Mouse (Mus musculus) liver, embryonic 13.5 days (tissue): ENCODE results near the gene Msi1. TPM values are rescaled to one million over a fixed set of nuclear protein-coding genes. Genes with fewer than 3 reads are reported as not detected.

ENCODE experiments used
- ATAC-seq: fragments of 200-750 bp; cut with Nextera tagmentation; 2 replicates; pipeline ENCODE4 v1.8.0; 2017; ENCODE audit warnings: low read depth, mild to moderate bottlenecking, moderate number of reproducible peaks, moderate library complexity
- DNase-seq: peaks from one replicate; pipeline ENCODE4 v3.0.0; 2022
- H3K27ac ChIP-seq: fragments of 300-500 bp; sonication (generic); 2 replicates; pipeline ENCODE4 v1.5.1; 2015; ENCODE audit warnings: moderate library complexity, mild to moderate bottlenecking, inconsistent platforms
- H3K27me3 ChIP-seq: fragments of 300-500 bp; sonication (generic); 2 replicates; pipeline ENCODE4 v1.6.1; 2015; ENCODE audit warnings: mild to moderate bottlenecking, inconsistent platforms
- H3K36me3 ChIP-seq: fragments of 300-500 bp; sonication (generic); 2 replicates; pipeline ENCODE4 v1.6.1; 2015; ENCODE audit warnings: mild to moderate bottlenecking, inconsistent platforms
- H3K4me1 ChIP-seq: fragments of 300-500 bp; sonication (generic); replicated peaks from 2 replicates; pipeline ENCODE4 v1.6.1; 2015; ENCODE audit warnings: inconsistent platforms
- H3K4me2 ChIP-seq: fragments of 300-500 bp; sonication (generic); 2 replicates; pipeline ENCODE4 v1.6.1; 2015; ENCODE audit warnings: inconsistent platforms, mild to moderate bottlenecking, moderate library complexity
- H3K4me3 ChIP-seq: fragments of 300-500 bp; sonication (generic); replicated peaks from 2 replicates; pipeline ENCODE4 v1.5.1; 2015; ENCODE audit warnings: mild to moderate bottlenecking, inconsistent platforms
- H3K9ac ChIP-seq: fragments of 300-500 bp; sonication (generic); 2 replicates; pipeline ENCODE4 v1.6.1; 2015; ENCODE audit warnings: mild to moderate bottlenecking, inconsistent platforms
- H3K9me3 ChIP-seq: fragments of 300-500 bp; sonication (generic); replicated peaks from 2 replicates; pipeline ENCODE4 v1.6.1; 2016; ENCODE audit warnings: inconsistent platforms
- WGBS: fragments of 180-500 bp; shearing (Covaris S2); methylation state at CpG from one replicate; pipeline ENCODE4 v1.1.7; 2015; ENCODE audit not compliant: insufficient replicate concordance; 5-methylcytosine and 5-hydroxymethylcytosine counted together
- polyA plus RNA-seq: library from polyadenylated mRNA; unstranded; fragments of >200 nt; fragmentation: Nextera tagmentation; extraction: Ambion mirVana; gene quantifications from 2 replicates; pipeline ENCODE4 v1.2.1, GENCODE M21; 2015

Gene Msi1
- polyA plus RNA-seq, 1 experiment from 2014 or later = 0.83 TPM

- H3K9ac ChIP-seq = no peak overlapping the region
- peaks cover 18% of the 10 kb centered on the region; the same call in 1 of the 2 replicates for H3K27me3 ChIP-seq
- H3K36me3 ChIP-seq = no peaks in the 10 kb centered on the region
- ATAC-seq (no peak), DNase-seq (no peak)
- no peak overlapping the region for H3K27ac ChIP-seq
- H3K4me1 ChIP-seq = peaks cover 20% of the 10 kb centered on the region
- H3K9me3 ChIP-seq = no peaks in the 10 kb centered on the region
- 47% methylated on average over 22 of the region's 22 CpGs for WGBS
- H3K4me3 ChIP-seq = peak overlapping the region; percentile 8; the same call in 1 of the 2 replicates
- 0 out of 2 replicates have a peak overlapping the region, but pooled peaks have one; percentile 12 for H3K4me2 ChIP-seq
Observed at GRCm38 (mm10) chr5:115474174-115474828, 44.9 kb downstream of the Msi1 start.

- 15% methylated on average over 22 of the region's 22 CpGs for WGBS
- H3K9me3 ChIP-seq = no peaks in the 10 kb centered on the region
- H3K4me1 ChIP-seq = peaks cover 26% of the 10 kb centered on the region
- no peak for DNase-seq
- H3K36me3 ChIP-seq = no peaks in the 10 kb centered on the region
- peak overlapping the region; percentile 59 for H3K4me2 ChIP-seq
- peak; percentile 67 for ATAC-seq
- peak overlapping the region; percentile 43; the same call in 1 of the 2 replicates for H3K9ac ChIP-seq
- H3K4me3 ChIP-seq = peak overlapping the region; percentile 41
- H3K27ac ChIP-seq = no peak overlapping the region
- peaks cover 17% of the 10 kb centered on the region; the same call in 1 of the 2 replicates for H3K27me3 ChIP-seq
Observed at GRCm38 (mm10) chr5:115475337-115476106, 46.1 kb downstream of the Msi1 start.

DNA sequence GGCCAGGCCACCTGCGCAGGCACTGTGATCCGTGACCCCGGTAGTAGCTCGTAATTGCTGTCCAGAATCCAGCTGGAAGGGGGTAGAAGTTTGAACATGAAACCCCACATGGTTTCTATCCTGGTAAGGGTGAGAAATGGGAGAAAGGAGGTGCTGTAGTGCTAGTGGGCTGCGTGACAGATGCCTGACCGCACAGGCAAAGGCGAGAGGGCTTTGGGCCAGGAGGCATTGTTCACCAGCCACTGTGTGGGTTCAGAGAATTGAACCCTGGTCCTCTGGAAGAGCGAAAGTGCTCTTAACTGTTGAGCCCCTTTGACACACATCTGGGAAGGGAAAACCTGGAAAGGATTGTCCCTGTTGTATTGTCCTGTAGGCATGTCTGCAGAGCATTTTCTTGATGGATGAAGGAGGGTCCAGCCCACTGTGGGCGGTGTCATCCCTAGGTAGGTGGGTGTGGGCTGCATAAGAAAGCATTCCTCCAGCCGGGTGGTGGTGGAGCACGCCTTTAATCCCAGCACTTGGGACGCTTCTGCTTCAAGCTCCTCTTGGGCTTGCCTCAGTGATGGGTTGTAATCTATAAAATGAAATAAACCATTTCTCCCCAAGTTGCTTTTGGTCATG lies 46.8 kb downstream of the Msi1 start:
- no peaks in the 10 kb centered on the region for H3K36me3 ChIP-seq
- peaks cover 22% of the 10 kb centered on the region for H3K4me1 ChIP-seq
- peak; percentile 21; the same call in 1 of the 2 replicates for ATAC-seq
- peaks cover 14% of the 10 kb centered on the region; the same call in 1 of the 2 replicates for H3K27me3 ChIP-seq
- H3K4me2 ChIP-seq = peak overlapping the region; percentile 59
- DNase-seq = no peak
- H3K4me3 ChIP-seq = peak overlapping the region; percentile 41
- H3K27ac ChIP-seq = no peak overlapping the region
- peak overlapping the region; percentile 43; the same call in 1 of the 2 replicates for H3K9ac ChIP-seq
- H3K9me3 ChIP-seq = no peaks in the 10 kb centered on the region
- 37% methylated on average over 12 of the region's 12 CpGs for WGBS

- Histone ChIP-seq H3K27ac (no peak overlapping the region), H3K4me3 (no peak overlapping the region), H3K4me1 (peaks cover 33% of the 10 kb centered on the region), H3K36me3 (no peaks in the 10 kb centered on the region), H3K9me3 (no peaks in the 10 kb centered on the region), H3K27me3 (0 out of 2 replicates have a peak, but pooled peaks cover 7% of the 10 kb centered on the region), H3K9ac (no peak overlapping the region), H3K4me2 (peak overlapping the region; percentile 58)
- 66% methylated on average over 15 of the region's 15 CpGs for WGBS
- DNase-seq = no peak
- no peak for ATAC-seq
Observed at GRCm38 (mm10) chr5:115479561-115479960, 50.2 kb downstream of the Msi1 start.

DNA sequence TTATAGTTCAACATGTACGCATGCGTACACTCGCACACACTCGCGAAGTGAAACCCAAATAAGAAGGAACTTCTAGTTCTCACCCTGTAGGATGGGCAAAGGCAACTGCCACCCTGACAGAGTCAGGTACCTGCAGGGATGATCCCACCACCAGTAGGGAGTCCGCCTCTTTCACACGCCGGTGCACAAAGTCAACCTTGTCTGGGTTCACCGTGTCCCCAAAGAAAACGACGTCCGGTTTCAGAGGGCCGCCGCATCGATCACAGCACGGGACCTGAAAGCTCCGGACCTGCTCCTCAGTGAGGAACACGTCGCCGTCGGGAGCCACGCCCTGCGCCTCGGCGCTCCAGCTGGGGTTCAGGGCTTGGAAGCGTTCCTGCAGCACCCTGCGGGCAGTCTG lies 50.7 kb downstream of the Msi1 start:
- 34% methylated on average over 27 of the region's 27 CpGs for WGBS
- Histone ChIP-seq H3K36me3 (no peaks in the 10 kb centered on the region), H3K27ac (no peak overlapping the region), H3K9me3 (no peaks in the 10 kb centered on the region), H3K4me3 (peak overlapping the region; percentile 36), H3K4me1 (peaks cover 38% of the 10 kb centered on the region), H3K4me2 (peak overlapping the region; percentile 58), H3K9ac (peak overlapping the region; percentile 39; the same call in 1 of the 2 replicates), H3K27me3 (0 out of 2 replicates have a peak, but pooled peaks cover 1% of the 10 kb centered on the region)
- no peak for DNase-seq
- no peak for ATAC-seq

DNA sequence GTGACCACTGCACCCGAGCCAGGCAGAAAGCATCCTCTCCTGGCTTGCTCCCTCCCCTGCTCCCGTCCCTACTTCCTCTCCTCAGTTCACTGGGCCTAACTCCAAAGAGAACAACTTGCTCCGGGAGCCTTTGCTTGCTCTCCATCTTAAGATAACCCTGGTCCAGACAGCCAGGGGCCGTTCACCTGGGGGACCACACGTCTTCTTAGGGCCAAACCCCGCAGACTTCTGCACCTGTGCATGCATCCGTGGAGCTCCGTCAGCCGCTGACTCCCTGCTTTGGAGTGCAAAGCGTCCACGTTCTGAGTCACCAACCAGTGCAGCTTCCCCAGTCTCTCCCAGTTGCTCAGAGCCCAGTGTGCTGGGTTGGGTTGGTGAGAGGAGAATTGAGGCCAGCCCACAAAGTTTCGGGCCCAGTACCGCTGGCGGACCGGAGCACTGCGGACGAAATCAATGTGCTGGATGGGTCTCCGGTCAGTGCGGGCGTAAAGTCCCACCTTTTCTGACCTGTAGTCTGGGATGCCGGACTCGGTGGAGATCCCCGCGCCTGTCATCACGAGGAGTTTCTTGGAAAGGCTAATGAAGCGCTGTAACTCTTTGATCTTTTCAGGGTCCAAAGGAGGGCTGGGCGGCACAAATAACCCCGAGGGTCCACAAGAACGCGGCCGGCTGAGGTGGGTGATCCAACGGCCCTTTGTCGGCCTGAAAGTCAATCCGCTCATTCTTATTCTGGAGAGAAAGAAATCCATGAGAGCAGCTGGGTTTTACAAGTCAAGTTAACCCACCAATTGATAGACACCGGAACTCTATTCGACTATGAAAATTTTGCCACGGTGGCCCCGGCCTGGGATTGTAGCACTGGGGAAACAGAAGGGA lies 53.2 kb downstream of the Msi1 start:
- H3K36me3 ChIP-seq = no peaks in the 10 kb centered on the region
- H3K27ac ChIP-seq = no peak overlapping the region
- no peak for ATAC-seq
- no peak overlapping the region for H3K4me2 ChIP-seq
- no peaks in the 10 kb centered on the region for H3K9me3 ChIP-seq
- H3K4me1 ChIP-seq = peaks cover 28% of the 10 kb centered on the region
- no peak overlapping the region for H3K9ac ChIP-seq
- WGBS = 72% methylated on average over 38 of the region's 38 CpGs
- H3K27me3 ChIP-seq = no peaks in the 10 kb centered on the region
- no peak for DNase-seq
- H3K4me3 ChIP-seq = no peak overlapping the region

DNA sequence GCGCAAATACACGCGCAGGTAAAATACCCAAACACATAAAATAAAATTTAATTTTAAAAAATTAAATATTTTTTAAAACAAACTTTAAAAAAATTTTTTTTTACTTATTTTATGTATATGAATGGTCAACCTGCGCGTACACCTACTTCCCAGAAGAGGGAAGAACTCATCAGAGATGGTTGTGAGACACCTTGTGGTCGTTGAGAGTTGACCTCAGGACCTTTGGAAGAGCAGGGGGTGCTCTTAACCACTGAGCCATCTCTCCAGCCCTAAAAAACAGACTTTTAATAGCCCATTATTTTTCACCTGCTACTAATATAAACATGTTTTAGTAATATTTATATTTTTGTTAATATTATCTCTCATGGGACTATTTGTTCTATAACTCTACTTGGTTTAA lies 54.0 kb downstream of the Msi1 start:
- Histone ChIP-seq H3K9ac (no peak overlapping the region), H3K4me1 (peaks cover 30% of the 10 kb centered on the region)
- no peak for DNase-seq

DNA sequence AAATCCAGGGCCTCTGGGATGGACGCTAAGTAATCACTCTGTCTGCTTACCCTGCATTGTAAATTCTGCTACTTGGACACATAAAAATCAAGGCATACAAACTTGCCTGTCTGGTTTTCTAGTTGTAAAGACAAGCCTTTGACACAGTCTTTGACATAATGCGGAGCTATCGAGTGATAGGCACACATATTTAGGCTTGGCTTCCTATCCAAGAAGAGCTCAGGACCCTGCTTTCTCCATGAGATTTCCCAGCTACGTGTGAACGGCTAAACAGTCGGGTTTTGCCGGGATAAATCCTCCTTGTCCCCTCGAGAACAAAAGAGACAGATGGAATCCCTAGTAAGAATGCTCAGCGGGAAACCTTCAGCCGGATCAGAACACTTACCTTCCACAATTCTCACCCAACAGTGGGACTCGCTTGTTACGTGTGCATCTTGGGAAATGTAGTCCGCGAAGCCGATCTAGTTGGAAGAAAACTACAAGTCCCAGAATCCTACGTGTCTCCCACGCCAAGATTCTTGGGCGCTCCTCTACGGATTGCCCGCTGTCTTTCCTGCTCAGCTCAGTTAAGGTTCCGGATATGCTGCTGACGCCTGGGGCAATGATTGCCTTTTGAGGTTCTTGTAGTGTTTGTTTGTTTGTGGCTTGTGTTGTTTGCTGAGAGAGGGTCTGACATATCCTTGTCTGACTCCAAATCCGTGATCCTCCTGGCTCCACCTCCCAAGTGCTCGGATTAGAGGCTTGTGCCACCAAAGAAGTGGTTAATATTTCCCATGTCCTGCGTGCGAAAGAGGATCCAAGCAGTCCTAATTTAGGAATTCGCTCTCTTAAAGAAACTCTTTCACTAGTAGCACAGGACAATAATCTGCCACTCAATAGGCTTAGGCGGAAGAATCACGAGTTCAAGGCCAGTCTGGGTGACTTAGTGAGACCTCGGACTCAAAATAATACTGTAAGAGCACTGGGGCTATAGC lies 54.8 kb downstream of the Msi1 start, which contains the start of gene Sirt4:
Gene Sirt4, minus strand, starts transcription at position 779 of the 974 bp plus-strand sequence.
- ATAC-seq = peak; percentile 86
- WGBS = 7% methylated on average over 30 of the region's 30 CpGs
- H3K4me3 ChIP-seq = peak within 1 kb of the TSS; percentile 61

More for the DNA sequence above, 54.0 kb downstream of the Msi1 start:
- Histone ChIP-seq H3K4me3 (no peak overlapping the region), H3K36me3 (no peaks in the 10 kb centered on the region), H3K9me3 (no peaks in the 10 kb centered on the region), H3K4me2 (no peak overlapping the region), H3K27me3 (no peaks in the 10 kb centered on the region), H3K27ac (no peak overlapping the region)
- 51% methylated on average over 6 of the region's 6 CpGs for WGBS
- no peak for ATAC-seq

DNA sequence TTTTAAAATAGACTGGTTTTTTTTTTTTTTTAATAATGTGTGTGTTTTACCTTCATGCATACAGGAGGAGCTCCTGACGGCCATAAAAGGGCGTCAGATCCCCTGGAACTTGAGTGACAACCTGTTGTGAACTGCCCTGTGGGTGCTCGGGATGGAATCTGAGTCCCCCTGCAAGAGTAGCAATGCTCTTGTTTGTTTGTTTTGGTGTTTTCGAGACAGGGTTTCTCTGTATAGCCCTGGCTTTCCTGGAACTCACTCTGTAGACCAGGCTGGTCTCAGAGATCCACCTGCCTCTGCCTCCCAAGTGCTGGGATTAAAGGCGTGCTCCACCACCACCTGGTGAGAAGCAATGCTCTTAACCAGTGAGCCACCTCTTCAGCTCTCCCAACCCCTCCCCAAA lies 55.6 kb downstream of the Msi1 start:
- Histone ChIP-seq H3K27ac (peak overlapping the region; percentile 70; the same call in 1 of the 2 replicates), H3K9ac (peak overlapping the region; percentile 77), H3K9me3 (no peaks in the 10 kb centered on the region), H3K36me3 (no peaks in the 10 kb centered on the region), H3K4me2 (peak overlapping the region; percentile 75), H3K4me1 (peaks cover 38% of the 10 kb centered on the region), H3K27me3 (no peaks in the 10 kb centered on the region), H3K4me3 (peak overlapping the region; percentile 61)
- ATAC-seq = no peak
- DNase-seq = no peak
- 47% methylated on average over 5 of the region's 5 CpGs for WGBS

More for the DNA sequence above, 54.8 kb downstream of the Msi1 start, which contains the start of gene Sirt4:
- no peaks in the 10 kb centered on the region for H3K9me3 ChIP-seq
- peak within 1 kb of the TSS; percentile 75 for H3K4me2 ChIP-seq
- peak within 1 kb of the TSS; percentile 70 for H3K27ac ChIP-seq
- peak within 1 kb of the TSS; percentile 77 for H3K9ac ChIP-seq
- no peaks in the 10 kb centered on the region for H3K36me3 ChIP-seq
- peak; percentile 84 for DNase-seq
- H3K27me3 ChIP-seq = no peaks in the 10 kb centered on the region
- peaks cover 34% of the 10 kb centered on the region for H3K4me1 ChIP-seq
